Mouse (Mus musculus) spleen, adult 12 weeks (tissue): ENCODE results near the gene Glipr1.
"Not testable (repeated sequence)": the region's sequence is repeated elsewhere in the genome, so short reads cannot be mapped to it uniquely, and the experiment has no call there.

Experiments
- DNase-seq: peaks from one replicate; pipeline ENCODE4 v3.0.0; 2022; ENCODE audit warnings: low spot score

Glipr1 gene

DNA sequence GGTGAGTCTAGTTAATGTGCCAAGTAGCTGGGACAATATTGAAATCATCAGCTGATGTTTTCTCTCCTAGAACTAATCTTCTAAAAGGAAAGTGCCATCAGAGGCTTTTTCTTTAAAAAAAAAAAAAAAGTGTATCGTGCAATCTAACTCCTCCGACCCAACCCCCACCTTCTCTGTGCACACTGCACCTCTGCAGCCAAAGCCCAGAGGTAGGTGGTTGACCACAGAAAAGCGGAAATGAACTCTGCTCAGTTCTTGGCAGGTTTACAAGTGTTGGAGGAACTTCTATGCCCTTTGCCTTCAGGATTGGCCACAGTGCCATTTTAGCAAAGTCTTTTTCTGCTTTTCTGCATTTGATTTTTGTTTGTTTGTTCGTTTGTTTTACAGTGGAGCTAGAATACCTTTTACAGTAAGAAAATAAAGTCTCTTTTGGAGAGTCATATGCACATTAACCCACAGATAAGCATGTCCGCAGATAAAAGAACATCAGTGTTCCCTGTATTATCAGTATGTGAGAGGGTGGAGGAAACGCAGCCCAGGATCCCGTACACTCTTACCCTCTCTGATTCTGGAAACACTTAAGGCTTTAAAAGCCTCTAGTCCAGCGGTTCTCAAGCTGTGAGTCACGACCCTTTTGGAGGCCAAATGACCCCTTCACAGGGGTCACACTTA lies at the start of gene Glipr1:
TSS of gene Glipr1 (minus strand) at position 88 of the 672 bp plus-strand sequence.
- peak; percentile 35 for DNase-seq

DNA sequence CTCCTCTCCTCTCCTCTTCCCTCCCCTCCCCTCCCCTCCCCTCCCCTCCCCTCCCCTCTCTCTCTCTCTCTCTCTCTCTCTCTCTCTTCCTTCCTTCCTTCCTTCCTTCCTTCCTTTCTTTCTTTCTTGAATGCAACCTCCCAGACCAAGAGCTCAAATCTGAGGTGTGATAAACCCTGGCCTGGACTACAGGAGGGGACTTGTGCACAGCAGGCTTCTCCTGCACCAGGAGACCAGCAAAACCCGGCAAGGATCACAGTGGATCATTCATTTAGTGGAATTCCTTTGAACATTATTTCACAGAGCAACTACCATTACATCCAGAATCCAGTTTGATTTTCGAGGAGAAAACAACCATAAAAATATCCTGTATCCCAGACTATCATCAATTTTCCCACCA lies 49.5 kb upstream of the Glipr1 start:
- DNase-seq, result not testable (repeated sequence)

DNA sequence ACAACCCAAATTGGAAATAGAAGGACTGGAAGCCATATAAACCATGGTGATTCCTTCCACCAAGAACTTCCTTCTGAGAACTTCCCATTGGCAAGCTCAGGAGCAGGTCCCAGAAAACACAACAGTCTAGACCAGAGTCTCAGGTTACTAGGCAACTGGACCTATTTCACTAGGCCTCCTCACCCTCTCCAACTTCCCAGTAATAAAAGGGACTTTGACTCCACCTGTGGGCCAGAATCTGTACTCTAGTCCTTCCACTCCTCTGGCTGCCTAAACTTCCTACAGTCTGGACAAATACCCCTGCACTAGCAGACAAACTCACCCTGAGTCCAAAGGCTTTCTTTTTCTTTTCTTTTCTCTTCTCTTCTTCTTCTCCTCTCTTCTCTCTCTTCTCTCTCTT lies 48.8 kb upstream of the Glipr1 start:
- no peak for DNase-seq

DNA sequence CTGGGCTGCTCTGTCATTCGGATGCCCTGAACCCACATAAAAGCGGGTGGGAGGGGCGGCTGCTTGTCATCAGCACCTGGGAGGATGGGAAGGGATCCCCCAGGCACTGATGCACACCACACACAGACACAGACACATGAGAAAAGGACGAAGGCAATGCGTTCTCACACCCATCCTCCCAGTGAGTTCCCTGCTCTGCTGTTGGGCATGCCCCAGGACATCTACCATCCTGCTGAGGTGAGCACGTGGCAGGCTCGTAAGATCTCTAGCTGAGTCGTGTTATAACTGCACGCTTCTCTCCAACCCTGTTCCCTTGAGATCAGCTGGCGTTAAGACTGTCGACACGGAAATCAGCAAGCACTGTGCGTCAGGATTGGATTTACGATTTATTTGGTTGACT lies 41.9 kb upstream of the Glipr1 start:
- DNase-seq, result not testable (repeated sequence)

DNA sequence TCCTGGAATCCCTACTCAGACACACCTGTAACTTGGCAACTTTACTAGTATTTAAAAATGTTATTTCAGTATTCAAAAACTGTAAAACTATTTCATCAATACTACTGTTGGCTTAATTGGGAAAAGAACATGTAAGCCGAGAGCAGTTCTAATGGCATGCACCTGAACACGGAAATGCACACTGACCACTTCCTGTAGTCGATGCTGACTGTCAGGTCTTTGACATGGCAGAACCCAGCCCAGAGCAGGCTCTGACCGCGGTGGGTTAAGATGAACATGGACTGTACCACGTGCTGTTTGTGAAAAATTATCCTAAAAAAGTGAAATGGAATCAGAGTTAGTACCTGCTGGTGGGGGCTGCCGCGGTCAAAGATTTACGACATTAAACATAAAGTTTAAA lies 41.1 kb upstream of the Glipr1 start:
- DNase-seq, result not testable (repeated sequence)

DNA sequence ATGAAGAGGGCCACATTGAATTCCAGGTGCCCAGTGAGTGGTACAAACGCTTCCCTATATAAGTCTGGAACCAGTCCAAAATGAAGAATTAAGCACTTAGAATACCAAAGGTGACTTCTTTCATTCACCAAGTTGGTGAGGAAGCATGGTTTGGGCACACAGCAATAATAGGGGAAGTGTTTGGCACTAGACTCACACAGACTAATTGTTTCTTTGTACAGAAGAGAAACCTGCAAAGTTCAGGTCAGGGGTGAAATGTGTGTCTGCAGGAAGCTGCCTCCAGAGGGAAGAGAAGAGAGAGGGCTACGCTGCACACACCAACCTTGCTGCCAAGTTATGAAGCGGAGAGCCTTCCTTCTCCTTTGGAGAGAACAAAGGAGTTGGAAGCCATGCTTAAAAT lies 26.3 kb upstream of the Glipr1 start:
- DNase-seq, result not testable (repeated sequence)

DNA sequence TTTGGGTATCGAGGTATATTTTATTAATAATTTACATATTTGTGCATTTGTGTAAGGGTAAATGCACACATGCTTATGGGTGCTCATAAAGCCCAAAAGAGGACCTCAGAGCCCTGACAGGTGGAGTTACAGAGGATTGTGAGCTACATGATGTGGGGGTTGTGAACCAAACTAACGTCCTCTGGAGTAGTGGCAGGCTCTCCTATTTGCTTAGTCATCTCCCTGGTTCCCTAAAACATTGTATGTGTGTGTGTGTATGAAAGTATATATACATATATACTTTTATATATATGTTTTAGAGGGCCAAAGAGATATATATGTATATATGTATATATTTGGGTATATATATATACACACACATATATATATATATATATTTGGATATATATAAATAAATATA lies 21.2 kb upstream of the Glipr1 start:
- no peak for DNase-seq

DNA sequence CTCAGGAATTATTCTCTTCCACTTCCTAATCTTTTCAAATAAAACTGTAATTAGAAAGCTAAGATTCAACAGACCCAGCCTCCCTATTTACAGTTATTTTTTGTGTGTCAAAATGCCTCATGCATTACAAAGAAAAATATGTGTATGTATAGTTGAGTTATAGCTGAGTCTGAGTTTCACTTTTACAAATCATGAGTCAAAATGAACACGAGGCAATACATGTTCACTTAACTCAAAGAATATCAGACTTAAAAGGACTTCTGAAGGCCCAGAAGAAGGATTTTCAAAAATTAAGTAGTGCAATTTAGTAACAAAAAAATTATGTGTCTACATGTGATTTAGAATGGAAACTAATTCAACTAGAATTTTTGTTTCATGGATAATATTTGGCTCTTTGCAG lies 7.1 kb upstream of the Glipr1 start:
- DNase-seq, result not testable (repeated sequence)

DNA sequence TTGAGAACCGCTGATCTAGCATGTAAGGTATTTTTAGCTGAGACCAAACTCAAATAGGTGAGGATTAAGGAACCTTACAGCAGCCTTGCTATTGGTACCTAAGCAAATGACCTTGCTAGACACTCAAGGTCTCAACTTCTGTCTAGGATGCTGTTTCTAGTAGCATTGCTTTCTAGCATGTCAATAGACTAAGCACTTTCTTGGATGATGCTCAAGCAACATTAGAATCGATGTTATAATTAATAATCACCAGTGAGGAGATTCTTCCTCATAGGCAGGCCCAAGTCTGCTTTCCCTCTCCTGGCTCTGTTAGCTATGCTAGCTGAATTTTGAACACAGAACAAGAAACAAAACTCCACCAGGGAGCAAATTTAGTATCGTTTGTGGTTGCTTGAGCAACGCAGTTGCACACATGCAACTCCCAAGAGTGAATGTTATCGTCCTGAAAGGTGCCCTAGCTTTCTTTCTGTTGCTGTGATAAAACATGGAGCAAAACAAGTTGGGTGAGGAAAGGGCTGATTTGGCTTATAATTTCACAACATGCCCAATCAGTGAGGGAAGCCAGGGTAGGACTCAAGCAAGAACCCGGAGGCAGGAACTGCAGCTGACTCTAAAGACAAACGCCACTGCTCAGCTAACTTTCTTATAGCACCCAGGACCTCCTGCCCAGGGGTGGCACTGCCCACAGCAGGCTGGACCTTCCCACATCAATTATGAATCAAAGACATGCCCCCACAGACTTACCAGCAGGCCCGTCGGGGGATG lies 493 bp downstream of the Glipr1 start:
- no peak for DNase-seq

DNA sequence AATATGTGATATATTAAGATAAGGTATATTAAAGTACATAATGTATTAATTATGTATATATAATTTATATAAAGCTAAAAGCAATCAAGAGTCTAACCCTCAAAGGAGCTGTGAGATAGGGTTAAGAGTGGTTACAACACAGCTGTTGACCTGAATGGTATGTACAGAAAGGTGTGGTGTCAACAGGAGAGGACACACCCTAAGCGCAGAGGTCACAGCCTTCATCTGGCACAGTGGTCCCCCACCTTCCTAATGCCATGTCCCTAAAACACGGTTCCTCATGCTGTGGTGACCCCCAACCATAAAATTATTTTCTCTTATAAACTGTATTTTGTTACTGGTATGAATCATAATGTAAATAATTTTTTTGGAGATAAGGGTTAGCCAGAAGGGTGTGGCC lies 1.1 kb downstream of the Glipr1 start:
- DNase-seq, result no peak

DNA sequence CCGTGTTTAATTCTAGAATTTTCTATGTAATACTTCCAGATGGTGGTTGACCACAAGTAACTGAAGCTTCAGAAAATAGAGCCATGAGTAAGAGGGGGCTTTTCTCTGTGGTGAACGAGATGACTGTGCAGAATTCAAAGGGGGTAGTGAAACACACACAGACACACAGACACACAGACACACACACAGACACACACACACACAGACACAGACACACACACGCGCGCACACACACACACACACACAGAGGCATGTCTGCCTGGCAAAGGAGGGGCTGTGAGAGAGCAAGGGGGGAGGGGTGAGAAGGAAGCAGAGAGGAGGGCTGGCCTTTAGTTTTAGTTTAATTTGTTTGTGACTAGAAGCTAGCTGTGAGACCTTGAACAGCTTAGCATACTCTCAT lies 1.9 kb downstream of the Glipr1 start:
- DNase-seq, result no peak

DNA sequence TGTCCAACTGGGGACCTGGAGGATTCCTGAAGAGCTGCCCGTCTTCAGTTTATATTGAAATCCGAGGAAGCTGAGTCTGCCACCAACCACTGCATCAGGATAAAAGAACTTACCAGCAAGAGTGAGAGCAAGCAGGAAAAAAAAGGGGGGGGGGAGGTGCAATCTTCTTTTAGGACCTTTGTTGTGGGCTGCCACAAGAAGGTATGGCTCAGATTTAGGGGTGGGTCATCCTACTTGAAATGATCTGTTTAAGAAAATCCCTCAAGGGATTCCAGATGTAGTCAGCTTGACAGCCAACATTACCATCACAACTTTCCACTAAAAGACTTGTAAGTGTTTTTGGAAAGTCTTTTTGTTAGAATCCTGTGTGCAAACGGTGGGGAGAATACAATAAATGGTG lies 2.7 kb downstream of the Glipr1 start:
- no peak for DNase-seq

DNA sequence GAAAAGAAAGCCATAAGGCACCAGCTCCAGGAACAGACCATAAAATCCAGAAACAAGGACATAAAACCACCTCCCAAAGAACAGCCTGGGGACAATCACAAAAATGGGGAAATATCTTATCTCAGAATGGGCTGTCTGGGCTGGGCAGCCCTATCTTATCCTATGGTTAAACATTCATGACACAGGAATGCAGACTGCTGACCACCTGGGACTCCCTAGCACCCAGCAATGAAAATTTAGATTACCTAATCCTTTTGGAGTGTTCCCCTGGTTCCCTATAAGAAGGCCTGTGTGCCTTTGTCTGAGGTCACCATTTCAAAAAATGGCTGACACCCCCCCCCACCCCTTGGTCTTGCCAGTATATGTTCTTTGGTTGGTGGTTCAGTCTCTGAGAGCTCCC lies 4.8 kb downstream of the Glipr1 start:
- DNase-seq, result no peak

DNA sequence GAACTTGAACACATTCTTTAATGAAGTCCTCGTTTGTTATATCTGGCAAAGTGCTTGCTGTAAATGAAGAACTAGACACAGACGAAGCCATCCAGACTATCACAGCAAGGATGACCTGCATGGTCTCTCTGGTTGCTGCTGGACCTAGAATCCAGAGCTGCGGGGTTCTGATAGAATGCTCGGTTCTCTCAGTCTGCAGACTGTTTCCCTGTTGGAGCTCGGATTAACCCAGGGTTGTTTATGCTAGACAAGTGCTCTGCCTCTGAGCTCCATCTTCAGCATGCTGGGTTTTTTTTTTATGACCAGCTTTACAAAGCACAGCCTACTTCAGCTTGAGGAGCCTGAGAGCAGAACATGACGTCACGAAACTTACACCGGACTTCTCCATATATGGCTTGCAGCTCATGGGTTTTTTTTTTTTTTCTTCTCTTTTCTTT lies 5.5 kb downstream of the Glipr1 start:
- DNase-seq, result peak; percentile 11

DNA sequence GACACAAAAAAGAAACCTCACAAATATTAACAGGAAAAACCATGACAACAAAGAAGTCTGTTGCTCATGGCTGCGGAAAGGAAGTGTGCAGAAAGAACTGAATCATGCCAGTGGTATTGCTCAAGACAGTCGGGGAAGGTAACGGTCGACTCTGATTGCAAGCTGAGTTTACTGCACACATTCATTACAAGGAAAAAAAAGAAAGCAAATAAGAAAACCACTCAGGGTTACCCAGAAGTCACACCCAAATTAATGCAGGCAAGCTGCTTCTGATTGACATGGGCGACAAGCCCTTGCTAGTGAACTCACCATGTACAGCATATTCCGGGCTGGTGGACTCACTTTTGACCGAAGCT lies 5.9 kb downstream of the Glipr1 start:
- DNase-seq, result no peak

DNA sequence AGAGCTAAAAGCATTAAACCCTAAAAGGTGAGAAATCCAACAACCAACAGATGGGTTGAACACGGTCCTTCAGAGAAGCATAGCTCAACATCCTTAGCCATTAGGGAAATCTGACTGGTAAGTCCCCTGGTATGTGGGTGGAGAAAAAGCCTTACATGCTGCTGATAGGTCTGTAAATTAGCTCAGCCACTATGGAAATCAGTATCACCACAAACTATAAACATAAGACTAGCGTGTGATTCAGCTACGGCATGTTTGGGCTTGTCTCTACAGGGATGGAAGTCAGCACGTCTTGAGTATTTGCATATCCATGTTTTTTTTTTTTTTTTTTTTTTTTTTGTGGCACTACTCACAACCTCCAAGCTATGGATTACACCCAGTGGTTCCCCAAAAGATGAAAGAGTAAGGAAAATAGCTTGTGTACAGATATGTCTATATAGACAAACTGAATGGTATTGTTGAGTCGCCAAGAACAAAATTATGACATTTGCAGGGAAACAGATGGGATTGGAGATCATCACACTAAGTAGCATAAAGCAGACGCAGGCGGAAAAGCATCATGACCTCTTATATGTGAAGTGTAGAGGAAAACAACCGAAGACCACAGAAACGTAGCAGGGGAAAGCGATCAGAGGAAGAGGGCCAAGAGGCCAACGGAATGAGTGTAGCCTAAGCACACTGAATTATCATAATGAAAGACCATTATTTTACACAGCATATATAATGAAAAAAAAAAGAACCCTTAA lies 6.5 kb downstream of the Glipr1 start:
- DNase-seq, result no peak

DNA sequence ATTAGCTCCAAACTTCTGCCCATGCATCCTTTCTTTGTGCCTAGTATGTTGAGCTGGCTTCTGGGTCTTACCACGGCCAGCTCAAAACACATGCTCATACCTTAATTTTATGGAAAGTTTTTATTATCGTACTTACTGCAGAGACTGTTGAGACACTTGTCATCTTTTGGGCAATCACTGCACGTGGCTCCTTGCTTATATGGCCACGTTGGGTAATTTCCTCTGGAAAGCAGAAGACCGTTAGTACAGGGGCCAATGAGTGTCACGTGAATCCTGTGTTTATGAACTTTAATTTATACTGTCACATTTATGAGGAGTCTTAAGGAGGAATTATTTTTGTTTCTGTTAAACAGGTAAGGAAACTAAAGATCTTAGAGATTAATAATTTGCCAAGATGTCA lies 16.0 kb downstream of the Glipr1 start:
- no peak for DNase-seq

DNA sequence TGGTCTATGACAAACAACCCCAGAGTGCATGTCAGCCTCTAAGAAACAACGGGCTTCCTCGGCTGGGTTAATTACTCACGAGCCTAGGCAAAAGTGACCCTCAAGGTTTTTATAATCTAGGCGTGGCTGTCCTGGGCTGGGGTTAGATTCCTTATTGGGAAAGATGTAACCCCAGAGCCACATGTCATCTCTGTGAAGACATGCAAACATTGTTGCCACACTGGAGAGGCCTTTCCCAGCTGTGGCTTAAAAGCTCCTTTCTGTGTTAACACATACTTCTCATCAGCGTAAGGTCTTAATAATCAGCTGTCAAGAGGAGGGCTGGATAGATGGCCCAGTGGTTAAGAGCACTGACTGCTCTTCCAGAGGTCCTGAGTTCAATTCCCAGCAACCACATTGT lies 19.4 kb downstream of the Glipr1 start:
- DNase-seq, result no peak

DNA sequence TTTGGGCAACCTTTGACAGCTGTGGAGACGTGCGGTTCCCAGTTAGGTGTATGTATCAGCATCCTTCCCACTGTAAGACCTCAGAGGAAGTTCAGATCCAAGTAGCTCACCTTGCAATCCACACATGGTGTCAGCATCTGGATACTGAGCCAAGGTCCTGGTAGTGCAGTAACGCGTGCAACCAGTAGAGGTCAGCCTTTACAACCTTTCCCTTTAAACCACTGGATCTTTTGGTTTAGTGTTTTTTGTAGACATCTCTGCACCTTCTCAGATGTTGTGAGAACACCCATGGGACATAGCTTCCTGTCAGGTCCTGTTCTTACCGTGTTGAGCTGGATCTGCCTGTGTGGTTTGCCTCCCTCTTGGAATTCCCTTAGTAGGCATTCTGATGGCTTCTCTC lies 24.8 kb downstream of the Glipr1 start:
- DNase-seq, result peak; percentile 44

DNA sequence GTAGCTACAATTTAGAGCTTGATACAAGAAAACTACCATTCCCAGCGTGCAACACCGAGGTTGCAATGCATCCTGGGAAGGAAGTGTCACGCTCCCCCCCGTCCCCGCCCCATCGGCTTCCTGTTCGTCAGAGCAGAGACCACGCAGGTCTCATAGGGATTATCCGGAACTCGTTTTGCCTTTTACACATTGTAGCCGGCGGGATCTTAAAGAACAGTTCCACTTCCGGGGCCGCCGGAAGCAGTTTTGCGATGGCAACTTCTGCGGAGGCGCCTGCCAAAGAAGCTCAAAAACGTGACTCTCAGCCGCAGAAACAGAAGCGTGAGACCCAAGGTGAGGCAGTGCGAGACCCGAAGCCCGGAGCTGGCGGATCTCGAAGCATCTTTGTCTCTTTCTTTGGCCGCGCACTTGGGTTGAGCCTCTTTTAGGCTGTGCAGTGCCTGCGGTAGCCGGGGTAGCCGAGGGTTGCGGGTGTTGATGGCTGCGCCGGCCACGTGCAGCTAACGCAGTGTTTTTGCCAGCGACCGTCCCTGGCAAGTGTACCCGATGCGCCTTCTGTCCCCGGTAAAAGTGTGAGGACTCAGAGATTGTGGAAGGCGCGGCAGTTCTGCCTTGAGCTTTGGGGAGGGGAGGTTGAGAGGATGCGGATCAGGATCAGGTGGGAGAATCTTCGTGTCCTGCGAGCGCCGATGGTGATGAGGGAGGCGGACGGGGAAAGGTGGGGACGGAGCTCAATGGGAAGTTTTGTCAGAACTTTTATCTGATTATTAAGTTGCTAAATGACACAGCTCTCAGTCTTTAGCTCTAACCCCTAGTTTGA lies 29.7 kb downstream of the Glipr1 start, which contains the start of gene Krr1:
TSS of gene Krr1 (plus strand) at position 123 of the 820 bp plus-strand sequence.
- peak; percentile 77 for DNase-seq

DNA sequence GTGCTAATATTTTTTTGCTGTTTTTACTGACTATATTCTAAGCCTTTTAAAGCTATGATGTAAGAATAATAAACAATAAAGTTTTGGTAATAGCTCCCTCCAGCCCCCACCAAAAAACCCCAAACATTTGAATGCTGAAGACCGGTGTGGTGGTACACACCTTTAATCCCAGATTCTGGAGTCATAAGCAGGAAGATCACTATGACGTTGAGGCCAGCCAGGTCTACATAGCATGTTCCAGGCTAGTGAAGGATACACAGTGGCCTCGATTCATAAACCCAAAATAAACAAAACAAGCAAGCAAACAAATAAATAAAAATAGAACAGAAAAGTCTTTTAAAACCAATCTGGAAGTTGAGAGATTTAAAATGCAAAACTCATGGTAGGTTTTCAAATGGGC lies 30.5 kb downstream of the Glipr1 start:
- no peak for DNase-seq

DNA sequence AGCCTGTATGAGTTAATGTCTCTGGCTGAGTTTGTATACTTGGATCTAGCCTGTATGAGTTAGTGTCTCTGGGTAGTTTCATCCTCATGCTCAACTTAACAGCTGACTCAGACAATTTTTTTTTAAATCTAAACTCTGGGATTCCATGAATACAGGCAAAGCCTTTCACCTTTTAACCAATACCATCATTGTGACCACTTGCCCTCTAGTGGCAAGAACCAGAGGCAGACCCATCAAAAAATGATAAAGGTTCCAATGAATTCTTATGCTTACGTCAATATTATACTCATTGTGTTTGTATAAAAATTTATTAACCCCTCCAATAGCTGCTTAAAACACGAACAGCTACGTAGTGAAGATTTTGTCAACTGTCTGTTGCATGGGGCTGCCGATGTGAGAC lies 36.0 kb downstream of the Glipr1 start:
- no peak for DNase-seq
